Mouse (Mus musculus) limb, embryonic 15.5 days (tissue): ENCODE measurements around the gene Tfap2a. TPM values are rescaled to one million over a fixed set of nuclear protein-coding genes. Genes with fewer than 3 reads are reported as not detected.

Experiments
- ATAC-seq: fragments of 200-750 bp; cut with Nextera tagmentation; 2 replicates; pipeline ENCODE4 v1.8.0; 2017; ENCODE audit warnings: low read depth, moderate TSS enrichment; ENCODE audit not compliant: insufficient number of reproducible peaks, low FRiP score, low TSS enrichment
- H3K27ac ChIP-seq: fragments of 300-500 bp; sonication (generic); 2 replicates; pipeline ENCODE4 v1.5.1; 2015; ENCODE audit warnings: moderate library complexity, mild to moderate bottlenecking, inconsistent platforms
- H3K27me3 ChIP-seq: fragments of 300-500 bp; sonication (generic); 2 replicates; pipeline ENCODE4 v1.6.1; 2015; ENCODE audit warnings: inconsistent platforms
- H3K36me3 ChIP-seq: fragments of 300-500 bp; sonication (generic); 2 replicates; pipeline ENCODE4 v1.6.1; 2015; ENCODE audit warnings: inconsistent platforms
- H3K4me1 ChIP-seq: fragments of 300-500 bp; sonication (generic); 2 replicates; pipeline ENCODE4 v1.6.1; 2015; ENCODE audit warnings: inconsistent platforms
- H3K4me2 ChIP-seq: fragments of 300-500 bp; sonication (generic); 2 replicates; pipeline ENCODE4 v1.6.1; 2015; ENCODE audit warnings: mild to moderate bottlenecking, inconsistent platforms
- H3K4me3 ChIP-seq: fragments of 300-500 bp; sonication (generic); 2 replicates; pipeline ENCODE4 v1.5.1; 2015; ENCODE audit warnings: mild to moderate bottlenecking, inconsistent platforms
- H3K9ac ChIP-seq: fragments of 300-500 bp; sonication (generic); 2 replicates; pipeline ENCODE4 v1.6.1; 2015; ENCODE audit warnings: inconsistent platforms
- H3K9me3 ChIP-seq: fragments of 300-500 bp; sonication (generic); 2 replicates; pipeline ENCODE4 v1.6.1; 2016; ENCODE audit warnings: inconsistent platforms
- WGBS: fragments of 180-500 bp; shearing (Covaris S2); methylation state at CpG from one replicate; pipeline ENCODE4 v1.1.7; 2015; 5-methylcytosine and 5-hydroxymethylcytosine counted together
- polyA plus RNA-seq: library from polyadenylated mRNA; unstranded; fragments of >200 nt; fragmentation: Nextera tagmentation; extraction: Ambion mirVana; gene quantifications from 2 replicates; pipeline ENCODE4 v1.2.1, GENCODE M21; 2015

The Tfap2a gene
- polyA plus RNA-seq, result 12.8 and 14.8 TPM in 2 replicates

DNA sequence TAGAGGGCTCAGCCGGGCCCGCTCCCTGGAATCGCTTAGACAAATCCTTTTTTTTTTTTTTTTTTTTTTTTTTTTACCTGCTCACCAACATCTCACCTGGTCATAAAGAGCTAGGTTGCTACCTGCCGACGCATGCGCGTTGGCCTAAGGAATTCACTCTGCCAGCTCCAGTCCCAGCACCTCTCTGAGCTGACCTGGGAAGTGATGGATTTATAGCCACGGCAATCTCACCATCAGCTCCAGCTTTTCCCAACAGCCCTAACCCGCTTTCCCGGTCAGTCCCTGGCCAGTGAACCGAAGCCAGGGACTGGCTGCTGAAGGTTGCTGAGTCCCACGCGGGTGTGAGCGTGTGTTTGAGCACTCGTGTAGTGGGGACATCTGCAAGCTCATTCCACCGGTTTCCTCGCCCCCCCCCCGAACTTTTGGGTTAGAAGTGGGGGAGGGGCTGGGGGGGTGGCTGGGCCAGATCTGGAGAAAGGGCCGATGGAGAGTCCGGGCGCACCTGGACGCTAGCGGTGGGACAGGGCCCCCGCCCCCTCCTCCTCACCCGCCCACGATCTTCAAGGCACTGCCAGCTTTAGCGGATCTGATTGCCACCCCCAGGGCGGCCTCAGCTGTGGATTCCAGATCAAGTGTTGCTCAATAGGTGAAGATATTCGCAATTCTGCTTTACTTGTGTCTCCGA lies at the start of gene Tfap2a:
Tfap2a (minus strand) TSS at position 181 of the 685 bp plus-strand sequence.
- H3K27ac ChIP-seq, result peak within 1 kb of the TSS; percentile 68
- H3K4me1 ChIP-seq, result peaks cover 46% of the 10 kb centered on the region
- WGBS, result under 1% methylated on average over 30 of the region's 30 CpGs
- H3K9me3 ChIP-seq, result no peaks in the 10 kb centered on the region
- H3K4me2 ChIP-seq, result peak within 1 kb of the TSS; percentile 36
- H3K4me3 ChIP-seq, result peak within 1 kb of the TSS; percentile 35
- no peaks in the 10 kb centered on the region for H3K36me3 ChIP-seq
- H3K9ac ChIP-seq, result no peak within 1 kb of the TSS
- H3K27me3 ChIP-seq, result peaks cover 96% of the 10 kb centered on the region
- ATAC-seq, result peak; percentile 30; the same call in 1 of the 2 replicates

GRCm38 (mm10) chr13:40784202-40784771 lies 46.1 kb upstream of the Tfap2a start:
- Histone ChIP-seq H3K36me3 (no peaks in the 10 kb centered on the region), H3K4me1 (no peaks in the 10 kb centered on the region), H3K4me2 (no peak overlapping the region), H3K9ac (no peak overlapping the region), H3K4me3 (no peak overlapping the region), H3K9me3 (no peaks in the 10 kb centered on the region), H3K27ac (no peak overlapping the region), H3K27me3 (no peaks in the 10 kb centered on the region)
- ATAC-seq, result no peak
- WGBS, result 52% methylated on average over 8 of the region's 8 CpGs

DNA sequence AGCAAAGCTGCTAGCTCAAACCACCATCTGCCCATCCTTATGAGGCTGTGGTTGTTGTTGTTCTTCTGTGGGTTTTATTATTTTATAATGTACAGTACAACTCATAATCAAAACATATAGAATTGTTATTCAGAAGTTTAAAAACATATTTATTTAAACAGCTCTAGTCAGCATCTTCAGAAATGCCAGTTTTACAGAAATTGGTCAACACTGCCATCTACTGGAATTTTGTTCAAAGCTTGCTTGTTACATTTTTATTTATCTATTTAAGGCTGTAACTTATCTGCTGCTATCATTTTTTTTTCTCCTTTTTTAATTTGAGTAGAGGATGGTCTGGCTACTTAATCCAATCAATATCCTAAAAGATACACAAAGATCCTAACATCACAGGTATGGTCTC lies 19.8 kb upstream of the Tfap2a start:
- H3K4me3 ChIP-seq, result no peak overlapping the region
- H3K36me3 ChIP-seq, result no peaks in the 10 kb centered on the region
- H3K9me3 ChIP-seq, result no peaks in the 10 kb centered on the region
- ATAC-seq, result no peak
- no peak overlapping the region for H3K9ac ChIP-seq
- no peaks in the 10 kb centered on the region for H3K27me3 ChIP-seq
- no peak overlapping the region for H3K27ac ChIP-seq
- H3K4me2 ChIP-seq, result no peak overlapping the region
- no peaks in the 10 kb centered on the region for H3K4me1 ChIP-seq

DNA sequence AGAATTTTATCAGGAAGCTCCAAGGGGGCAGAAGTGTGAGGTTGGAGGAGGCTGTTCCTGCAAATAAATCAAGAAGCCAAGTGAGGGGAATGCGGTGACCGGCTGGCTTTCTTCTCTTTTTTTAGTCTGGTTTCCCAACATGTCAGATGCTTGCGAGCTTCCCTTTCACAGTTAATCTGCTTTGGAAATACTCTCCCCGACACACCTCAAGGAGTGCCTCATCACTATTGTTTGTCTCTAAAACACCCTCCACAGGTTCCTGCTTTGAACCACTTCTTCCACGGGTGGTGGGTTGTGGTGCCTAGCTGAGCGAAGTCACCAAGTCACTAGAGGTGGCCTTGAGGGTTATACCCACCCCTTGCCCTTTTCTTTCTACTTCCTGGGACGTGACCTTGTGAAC lies 18.2 kb upstream of the Tfap2a start:
- H3K4me3 ChIP-seq, result no peak overlapping the region
- no peaks in the 10 kb centered on the region for H3K36me3 ChIP-seq
- no peak overlapping the region for H3K4me2 ChIP-seq
- ATAC-seq, result no peak
- 75% methylated on average over 7 of the region's 7 CpGs for WGBS
- no peaks in the 10 kb centered on the region for H3K27me3 ChIP-seq
- no peak overlapping the region for H3K9ac ChIP-seq
- no peaks in the 10 kb centered on the region for H3K9me3 ChIP-seq
- no peak overlapping the region for H3K27ac ChIP-seq
- no peaks in the 10 kb centered on the region for H3K4me1 ChIP-seq

DNA sequence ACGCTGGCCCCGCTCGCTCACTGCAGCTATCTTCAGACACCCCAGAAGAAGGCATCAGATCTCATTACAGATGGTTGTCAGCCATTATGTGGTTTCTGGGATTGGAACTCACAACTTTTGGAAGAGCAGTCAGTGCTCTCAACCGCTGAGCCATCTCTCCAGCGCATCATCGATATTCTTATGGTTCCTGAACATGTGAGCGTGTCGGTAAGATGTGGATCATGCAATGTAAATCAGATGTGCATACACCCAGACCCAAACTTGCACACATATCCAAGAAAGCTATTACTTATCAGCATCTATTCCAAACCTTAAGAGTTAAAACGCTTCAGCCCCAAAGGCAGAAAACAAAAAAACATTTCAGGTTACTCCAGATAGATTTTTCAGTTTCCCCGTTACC lies 15.9 kb upstream of the Tfap2a start:
- WGBS, result 88% methylated on average over 10 of the region's 10 CpGs
- Histone ChIP-seq H3K9ac (no peak overlapping the region), H3K4me1 (no peaks in the 10 kb centered on the region)

GRCm38 (mm10) chr13:40751889-40752288 lies 13.7 kb upstream of the Tfap2a start:
- Histone ChIP-seq H3K9ac (no peak overlapping the region), H3K27me3 (no peaks in the 10 kb centered on the region; the same call in 1 of the 2 replicates), H3K4me3 (no peak overlapping the region), H3K4me1 (no peaks in the 10 kb centered on the region), H3K9me3 (no peaks in the 10 kb centered on the region), H3K4me2 (no peak overlapping the region), H3K36me3 (no peaks in the 10 kb centered on the region), H3K27ac (no peak overlapping the region)
- WGBS, result 86% methylated on average over 10 of the region's 10 CpGs
- no peak for ATAC-seq

More for the DNA sequence above, 15.9 kb upstream of the Tfap2a start:
- Histone ChIP-seq H3K9me3 (no peaks in the 10 kb centered on the region), H3K4me2 (no peak overlapping the region), H3K27ac (no peak overlapping the region), H3K4me3 (no peak overlapping the region), H3K27me3 (no peaks in the 10 kb centered on the region; the same call in 1 of the 2 replicates), H3K36me3 (no peaks in the 10 kb centered on the region)
- ATAC-seq, result no peak

- Histone ChIP-seq H3K36me3 (no peaks in the 10 kb centered on the region), H3K4me1 (peaks cover 3% of the 10 kb centered on the region), H3K4me2 (peak overlapping the region; percentile 40), H3K27me3 (peaks cover 20% of the 10 kb centered on the region), H3K9me3 (no peaks in the 10 kb centered on the region), H3K9ac (no peak overlapping the region), H3K4me3 (no peak overlapping the region), H3K27ac (no peak overlapping the region)
- 61% methylated on average over 9 of the region's 9 CpGs for WGBS
- no peak for ATAC-seq
Observed at GRCm38 (mm10) chr13:40749603-40749905, 11.4 kb upstream of the Tfap2a start.

GRCm38 (mm10) chr13:40748785-40749602 lies 10.8 kb upstream of the Tfap2a start:
- peak overlapping the region; percentile 40 for H3K4me2 ChIP-seq

DNA sequence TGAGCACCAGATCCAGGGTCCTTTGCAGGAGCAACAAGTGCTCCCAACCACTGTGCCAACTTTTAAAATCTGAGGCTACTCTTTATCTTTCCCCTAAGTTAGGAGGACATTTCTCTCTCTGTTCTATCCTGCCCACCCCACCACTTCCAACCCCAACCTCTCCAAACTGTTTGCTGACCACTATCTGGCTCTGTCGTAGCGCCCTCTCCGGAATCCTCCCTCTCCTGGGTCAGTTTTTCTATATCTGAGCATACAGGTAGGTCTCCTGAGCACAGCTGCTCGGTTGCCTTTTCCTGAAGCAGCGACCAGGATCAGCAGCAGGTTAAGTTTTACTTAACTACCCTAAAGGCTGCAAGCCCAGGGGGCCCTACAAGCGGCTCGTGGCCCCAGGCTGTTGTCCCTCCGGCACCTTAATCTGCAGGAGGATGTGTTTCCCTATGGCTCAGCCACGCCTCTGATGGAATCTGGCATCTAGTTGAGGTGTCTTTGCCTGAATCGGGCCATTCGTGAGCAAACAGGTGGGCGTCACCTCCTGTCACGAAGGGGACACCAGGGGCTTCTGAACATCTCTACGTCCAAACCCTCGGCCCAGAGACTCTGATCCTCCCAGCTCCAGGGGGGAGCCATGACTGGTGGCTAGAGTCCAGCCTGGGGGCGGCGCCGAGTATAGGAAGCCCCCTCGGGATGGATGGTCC lies 6.1 kb upstream of the Tfap2a start:
- H3K36me3 ChIP-seq, result no peaks in the 10 kb centered on the region
- H3K4me1 ChIP-seq, result peaks cover 15% of the 10 kb centered on the region
- peak overlapping the region; percentile 24 for H3K4me3 ChIP-seq
- H3K9me3 ChIP-seq, result no peaks in the 10 kb centered on the region
- H3K9ac ChIP-seq, result no peak overlapping the region
- peaks cover 70% of the 10 kb centered on the region for H3K27me3 ChIP-seq
- ATAC-seq, result no peak
- peak overlapping the region; percentile 52 for H3K4me2 ChIP-seq
- 4% methylated on average over 19 of the region's 19 CpGs for WGBS
- H3K27ac ChIP-seq, result no peak overlapping the region

More at GRCm38 (mm10) chr13:40748785-40749602, 10.8 kb upstream of the Tfap2a start:
- no peak overlapping the region for H3K9ac ChIP-seq
- H3K27me3 ChIP-seq, result peaks cover 26% of the 10 kb centered on the region
- peak overlapping the region; percentile 16; the same call in 1 of the 2 replicates for H3K4me3 ChIP-seq
- ATAC-seq, result no peak
- peaks cover 7% of the 10 kb centered on the region for H3K4me1 ChIP-seq
- no peaks in the 10 kb centered on the region for H3K9me3 ChIP-seq
- no peaks in the 10 kb centered on the region for H3K36me3 ChIP-seq
- H3K27ac ChIP-seq, result no peak overlapping the region
- WGBS, result 11% methylated on average over 19 of the region's 19 CpGs

GRCm38 (mm10) chr13:40743221-40743620 lies 5.0 kb upstream of the Tfap2a start:
- H3K27ac ChIP-seq, result no peak overlapping the region
- H3K4me3 ChIP-seq, result no peak overlapping the region
- H3K4me1 ChIP-seq, result peaks cover 25% of the 10 kb centered on the region
- H3K27me3 ChIP-seq, result peaks cover 80% of the 10 kb centered on the region
- H3K4me2 ChIP-seq, result no peak overlapping the region
- H3K9ac ChIP-seq, result no peak overlapping the region
- 27% methylated on average over 4 of the region's 4 CpGs for WGBS
- no peaks in the 10 kb centered on the region for H3K9me3 ChIP-seq
- no peak for ATAC-seq
- no peaks in the 10 kb centered on the region for H3K36me3 ChIP-seq

GRCm38 (mm10) chr13:40741841-40742550 lies 3.8 kb upstream of the Tfap2a start:
- Histone ChIP-seq H3K4me1 (peaks cover 32% of the 10 kb centered on the region), H3K4me3 (no peak overlapping the region), H3K36me3 (no peaks in the 10 kb centered on the region), H3K9ac (no peak overlapping the region), H3K4me2 (no peak overlapping the region), H3K9me3 (no peaks in the 10 kb centered on the region), H3K27me3 (peaks cover 93% of the 10 kb centered on the region), H3K27ac (no peak overlapping the region)
- no peak for ATAC-seq
- 5% methylated on average over 25 of the region's 25 CpGs for WGBS
